Mouse (Mus musculus): ENCODE results near the gene Prol1. TPM values are rescaled to one million over a fixed set of nuclear protein-coding genes. Genes with fewer than 3 reads are reported as not detected.
"Not testable (repeated sequence)": the region's sequence is repeated elsewhere in the genome, so short reads cannot be mapped to it uniquely, and the experiment has no call there.

Prol1 gene
- not detected in 2 replicates for polyA plus RNA-seq (2015; fragmentation: Nextera tagmentation; extraction: Ambion mirVana)

DNA sequence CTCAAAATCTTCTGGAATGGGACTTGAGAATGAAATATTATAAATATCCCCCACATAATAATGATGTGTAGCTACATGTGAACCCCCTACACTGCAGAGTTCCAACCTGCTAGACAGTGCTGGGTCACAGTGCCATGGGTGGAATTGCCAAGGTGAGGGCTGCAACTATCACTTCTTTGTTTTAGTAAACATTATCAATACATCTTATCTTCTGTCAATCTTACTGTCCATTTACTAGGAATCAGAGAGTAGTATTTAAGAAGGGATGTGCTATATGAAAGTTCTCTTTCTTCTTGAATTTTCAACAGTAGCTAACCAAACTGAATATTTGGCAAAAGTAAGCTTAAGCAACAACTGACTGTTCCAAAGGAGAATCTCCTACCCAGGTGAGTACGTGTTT lies at the start of gene Prol1:
Gene Prol1, plus strand, starts transcription at position 301 of the 400 bp plus-strand sequence.
- DNase-seq (ENCODE audit: low spot score): no peak

DNA sequence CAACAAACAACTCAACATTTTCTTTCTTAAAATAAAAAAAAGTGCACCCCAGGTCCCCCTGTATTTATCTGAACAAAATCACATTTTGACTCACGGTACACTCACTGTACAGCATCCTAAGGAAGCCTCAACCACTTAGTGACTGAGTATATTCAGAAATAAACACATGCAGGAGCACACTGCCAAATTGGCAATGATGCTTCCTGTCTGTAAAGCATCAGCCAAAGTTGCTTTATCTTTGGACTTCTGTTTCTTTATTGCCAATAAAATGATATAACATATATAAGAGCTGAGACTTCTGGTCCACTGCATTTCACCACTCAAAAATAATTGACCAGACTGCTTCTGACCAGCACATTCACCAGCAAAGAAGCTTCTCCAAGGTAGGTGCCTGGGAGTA lies 48.5 kb upstream of the Prol1 start, which contains the start of gene Gm7714:
Gene Gm7714, plus strand, starts transcription at position 301 of the 400 bp plus-strand sequence.
- no peak for DNase-seq (ENCODE audit: low spot score)

DNA sequence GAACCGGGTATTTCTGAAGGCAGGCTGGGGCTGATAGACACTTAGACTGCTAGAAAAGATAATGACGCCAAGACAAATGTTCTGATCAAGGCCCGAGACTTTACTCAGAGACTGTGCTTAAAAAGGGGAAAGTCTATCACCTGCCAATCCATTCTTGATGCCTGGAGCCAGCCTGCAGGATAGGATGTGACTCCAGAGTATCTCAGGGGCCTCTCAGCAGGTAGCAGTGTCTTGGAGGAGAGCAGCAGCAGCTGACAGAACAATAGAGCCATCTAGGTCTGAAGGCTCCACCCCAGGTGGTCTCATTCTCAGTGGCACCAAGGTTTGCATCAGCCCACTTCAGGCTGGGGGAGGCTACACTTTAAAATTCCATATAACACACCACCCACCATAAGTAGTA lies 5.8 kb upstream of the Prol1 start:
- not testable (repeated sequence) for DNase-seq (ENCODE audit: low spot score)

DNA sequence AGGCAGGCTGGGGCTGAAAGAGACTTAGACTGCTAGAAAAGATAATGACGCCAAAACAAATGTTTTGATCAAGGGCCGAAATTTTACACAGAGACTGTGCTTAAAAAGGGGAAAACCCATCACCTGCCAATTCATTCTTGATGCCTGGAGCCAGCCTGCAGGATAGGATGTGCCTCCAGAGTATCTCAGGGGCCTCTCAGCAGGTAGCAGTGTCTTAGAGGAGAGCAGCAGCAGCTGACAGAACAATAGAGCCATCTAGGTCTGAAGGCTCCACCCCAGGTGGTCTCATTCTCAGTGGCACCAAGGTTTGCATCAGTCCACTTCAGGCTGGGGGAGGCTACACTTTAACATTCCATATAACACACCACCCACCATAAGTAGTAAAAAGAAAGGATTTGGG lies 31.4 kb downstream of the Prol1 start:
- DNase-seq (ENCODE audit: low spot score): not testable (repeated sequence)

DNA sequence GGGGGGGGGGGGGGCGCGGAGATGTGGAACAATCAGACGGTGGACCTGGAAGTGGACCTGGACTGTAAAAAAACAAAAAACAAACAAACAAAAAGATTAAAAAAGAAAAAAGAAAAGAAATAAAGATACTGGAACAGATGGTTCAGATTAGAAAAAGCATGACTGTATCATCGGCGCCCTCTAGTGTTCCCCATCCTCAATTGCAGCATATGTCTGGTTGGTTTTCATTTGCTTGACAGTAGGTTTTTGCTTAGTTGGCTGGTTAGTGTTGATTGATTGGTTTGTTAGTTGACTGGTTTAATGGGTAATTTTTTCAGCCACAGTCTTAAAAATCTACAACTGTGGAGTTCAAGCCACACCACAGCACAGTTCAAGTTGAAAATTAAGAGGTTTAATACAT lies 47.7 kb downstream of the Prol1 start:
- peak; percentile 32 for DNase-seq (ENCODE audit: low spot score)

DNA sequence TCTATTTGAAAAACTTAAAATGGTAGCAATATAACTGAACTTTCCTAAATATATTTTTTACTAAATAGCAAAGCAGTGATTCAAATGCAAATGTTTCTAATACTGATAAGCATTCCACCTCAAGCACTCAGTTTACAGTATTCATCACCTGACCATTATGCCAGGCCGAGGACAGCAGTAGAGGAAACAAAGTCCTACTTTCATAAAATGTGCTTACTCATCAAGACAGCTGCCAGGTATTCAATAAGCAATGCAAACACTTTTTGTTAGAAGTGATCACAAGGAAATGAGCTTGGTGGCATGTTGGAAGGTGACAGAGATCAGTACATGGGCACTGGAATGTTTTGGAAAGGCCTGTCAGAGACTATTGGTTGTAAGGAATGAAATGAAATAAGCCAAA lies 49.8 kb downstream of the Prol1 start:
- no peak for DNase-seq (ENCODE audit: low spot score)

DNA sequence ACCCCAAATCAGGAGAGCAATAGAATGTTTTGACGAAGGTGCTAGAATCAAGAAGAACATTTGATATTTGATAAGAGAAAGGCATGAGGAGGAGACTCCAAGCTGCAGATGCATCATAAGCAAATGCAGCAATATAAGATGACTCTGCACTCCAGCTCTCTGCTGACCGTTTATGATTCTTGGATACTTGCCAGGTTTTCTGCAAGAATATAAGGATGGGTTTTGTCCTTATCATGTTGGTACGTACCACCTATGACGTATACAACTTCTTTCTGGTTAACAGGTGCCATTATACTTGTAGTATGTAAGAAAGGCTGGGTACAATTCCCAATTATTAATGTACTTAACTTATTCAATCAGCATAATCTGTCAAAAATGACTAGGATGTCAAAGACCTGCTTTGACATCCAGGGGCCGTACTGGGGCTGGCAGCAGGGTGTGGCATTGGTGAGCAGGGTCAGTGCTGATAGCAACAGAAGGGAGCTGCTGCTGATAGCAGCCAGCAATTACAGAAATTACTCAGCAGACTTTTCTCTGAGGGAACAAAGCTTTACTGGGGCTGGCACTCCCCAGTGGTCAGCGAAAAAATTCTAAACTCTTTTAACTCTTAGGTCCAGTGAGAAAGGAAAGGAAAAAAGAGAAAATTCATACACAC lies 53.6 kb downstream of the Prol1 start:
- DNase-seq (ENCODE audit: low spot score): no peak

DNA sequence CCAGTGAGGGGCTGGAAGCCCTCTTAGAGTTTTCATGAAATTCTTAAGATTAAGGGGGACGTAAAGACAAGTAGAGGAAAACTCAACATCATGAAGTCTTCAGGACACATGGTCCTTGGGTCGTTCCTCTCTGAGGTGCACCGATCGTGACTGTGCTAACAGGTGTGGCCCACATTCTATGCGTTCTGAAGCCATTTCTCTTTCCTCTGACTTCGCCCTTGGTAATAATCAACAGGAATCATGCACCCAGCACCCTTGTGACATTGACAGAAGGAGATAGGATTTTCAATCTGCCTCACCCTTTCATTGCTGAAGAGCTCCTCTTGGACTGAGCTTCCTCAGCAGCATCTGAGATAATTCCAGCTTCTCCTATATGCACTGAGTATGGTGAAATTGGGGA lies 55.5 kb downstream of the Prol1 start:
- no peak for DNase-seq (ENCODE audit: low spot score)

DNA sequence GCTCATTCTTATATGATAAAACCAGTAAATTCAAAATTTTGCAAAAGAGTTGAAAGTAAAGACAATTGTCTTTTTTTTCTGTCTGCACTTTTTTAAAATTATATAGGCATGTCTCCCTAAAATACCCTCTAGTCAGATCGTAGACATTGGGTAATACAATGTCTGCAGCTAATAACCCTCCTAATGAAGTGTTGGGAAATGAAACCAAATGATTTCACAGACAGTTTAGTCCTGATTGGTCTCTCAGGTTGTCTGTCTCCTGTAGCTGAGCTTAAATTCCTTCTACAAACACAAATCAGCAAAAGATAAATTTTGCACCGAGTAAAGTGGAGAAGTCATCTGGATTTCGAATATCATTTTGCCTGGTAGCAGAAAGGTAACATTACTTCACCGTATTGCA lies 58.7 kb downstream of the Prol1 start, which contains the start of gene Amtn:
Gene Amtn, plus strand, starts transcription at position 301 of the 400 bp plus-strand sequence.
- DNase-seq (ENCODE audit: low spot score): no peak

Other genes starting within 250 kb of the Prol1 start
- gene Smr2, start 230.8 kb upstream of the Prol1 start, polyA plus RNA-seq (2015; fragmentation: Nextera tagmentation; extraction: Ambion mirVana): not detected in 2 replicates
- gene Gm11116, start 205.8 kb upstream of the Prol1 start, polyA plus RNA-seq (2015; fragmentation: Nextera tagmentation; extraction: Ambion mirVana): not detected in 2 replicates
- not detected in 2 replicates for gene Gm11115, start 163.2 kb upstream of the Prol1 start, polyA plus RNA-seq (2015; fragmentation: Nextera tagmentation; extraction: Ambion mirVana)
- gene Gm7714, start 48.4 kb upstream of the Prol1 start, polyA plus RNA-seq (2015; fragmentation: Nextera tagmentation; extraction: Ambion mirVana): not detected in 2 replicates
- gene Amtn, start 58.8 kb downstream of the Prol1 start, polyA plus RNA-seq (2015; fragmentation: Nextera tagmentation; extraction: Ambion mirVana): 0.27 and 0.58 TPM in 2 replicates
- gene Ambn, start 138.7 kb downstream of the Prol1 start, polyA plus RNA-seq (2015; fragmentation: Nextera tagmentation; extraction: Ambion mirVana): 0.17 TPM in 1 of 2 replicates, not detected in the other
- gene Enam, start 170.7 kb downstream of the Prol1 start, polyA plus RNA-seq (2015; fragmentation: Nextera tagmentation; extraction: Ambion mirVana): 0.05 and 0.07 TPM in 2 replicates
- 0.42 and 0.44 TPM in 2 replicates for gene Jchain, start 210.6 kb downstream of the Prol1 start, polyA plus RNA-seq (2015; fragmentation: Nextera tagmentation; extraction: Ambion mirVana)
- 76.9 and 85.8 TPM in 2 replicates for gene Utp3, start 237.2 kb downstream of the Prol1 start, polyA plus RNA-seq (2015; fragmentation: Nextera tagmentation; extraction: Ambion mirVana)
- gene Rufy3, start 247.7 kb downstream of the Prol1 start, polyA plus RNA-seq (2015; fragmentation: Nextera tagmentation; extraction: Ambion mirVana): 6.7 and 8.4 TPM in 2 replicates